Mouse (Mus musculus) stomach, postnatal 0 days (tissue): ENCODE data around the gene 2610507B11Rik. TPM values are rescaled to one million over a fixed set of nuclear protein-coding genes. Genes with fewer than 3 reads are reported as not detected.

Experiments used
- ATAC-seq: fragments of 200-750 bp; cut with Nextera tagmentation; 2 replicates; pipeline ENCODE4 v1.8.0; 2017; ENCODE audit not compliant: low FRiP score, low TSS enrichment
- DNase-seq: peaks from one replicate; pipeline ENCODE4 v3.0.0-alpha.2; 2016; ENCODE audit warnings: low spot score
- H3K27ac ChIP-seq: fragments of 300-500 bp; sonication (generic); replicated peaks from 2 replicates; pipeline ENCODE4 v1.5.1; 2014; ENCODE audit warnings: mild to moderate bottlenecking, control low read depth
- H3K27me3 ChIP-seq: fragments of 300-500 bp; sonication (generic); 2 replicates; pipeline ENCODE4 v1.6.1; 2014; ENCODE audit warnings: low read length; ENCODE audit not compliant: control insufficient read depth, insufficient read depth
- H3K36me3 ChIP-seq: fragments of 300-500 bp; sonication (generic); 2 replicates; pipeline ENCODE4 v1.6.1; 2014; ENCODE audit warnings: low read length, mixed read lengths; ENCODE audit not compliant: control insufficient read depth, insufficient read depth
- H3K4me1 ChIP-seq: fragments of 300-500 bp; sonication (generic); replicated peaks from 2 replicates; pipeline ENCODE4 v1.6.1; 2014; ENCODE audit warnings: antibody characterized with exemption; ENCODE audit not compliant: control insufficient read depth, insufficient read depth
- H3K4me2 ChIP-seq: fragments of 300-500 bp; sonication (generic); replicated peaks from 2 replicates; pipeline ENCODE4 v1.6.1; 2014; ENCODE audit warnings: low read depth, mild to moderate bottlenecking, control low read depth, moderate library complexity
- H3K4me3 ChIP-seq: fragments of 300-500 bp; sonication (generic); 2 replicates; pipeline ENCODE4 v1.5.1; 2014; ENCODE audit warnings: low read depth, low read length, control low read depth
- H3K9ac ChIP-seq: fragments of 300-500 bp; sonication (generic); 2 replicates; pipeline ENCODE4 v1.6.1; 2014; ENCODE audit warnings: mild to moderate bottlenecking, low read length, control low read depth, mixed read lengths
- H3K9me3 ChIP-seq: fragments of 300-500 bp; sonication (generic); 2 replicates; pipeline ENCODE4 v1.6.1; 2016; ENCODE audit warnings: low read length; ENCODE audit not compliant: control insufficient read depth
- CTCF ChIP-seq: IDR thresholded peaks from 2 replicates; pipeline ENCODE4 v1.5.1; 2016; ENCODE audit warnings: antibody characterized with exemption, low read depth, mild to moderate bottlenecking, moderate library complexity
- EP300 ChIP-seq: optimal IDR thresholded peaks from 2 replicates; pipeline ENCODE3; 2016; ENCODE audit warnings: antibody characterized with exemption
- WGBS: fragments of 180-500 bp; shearing (Covaris S2); extraction: QIAGEN DNeasy Blood & Tissue Kit; methylation state at CpG from one replicate; pipeline ENCODE4 v1.1.7; 2014; 5-methylcytosine and 5-hydroxymethylcytosine counted together
- polyA plus RNA-seq: library from polyadenylated mRNA; unstranded; fragments of >200 nt; fragmentation: Nextera tagmentation; extraction: Ambion mirVana; gene quantifications from 2 replicates; pipeline ENCODE4 v1.2.1, GENCODE M21; 2015

2610507B11Rik gene
- polyA plus RNA-seq = 54.4 and 74.9 TPM in 2 replicates

DNA sequence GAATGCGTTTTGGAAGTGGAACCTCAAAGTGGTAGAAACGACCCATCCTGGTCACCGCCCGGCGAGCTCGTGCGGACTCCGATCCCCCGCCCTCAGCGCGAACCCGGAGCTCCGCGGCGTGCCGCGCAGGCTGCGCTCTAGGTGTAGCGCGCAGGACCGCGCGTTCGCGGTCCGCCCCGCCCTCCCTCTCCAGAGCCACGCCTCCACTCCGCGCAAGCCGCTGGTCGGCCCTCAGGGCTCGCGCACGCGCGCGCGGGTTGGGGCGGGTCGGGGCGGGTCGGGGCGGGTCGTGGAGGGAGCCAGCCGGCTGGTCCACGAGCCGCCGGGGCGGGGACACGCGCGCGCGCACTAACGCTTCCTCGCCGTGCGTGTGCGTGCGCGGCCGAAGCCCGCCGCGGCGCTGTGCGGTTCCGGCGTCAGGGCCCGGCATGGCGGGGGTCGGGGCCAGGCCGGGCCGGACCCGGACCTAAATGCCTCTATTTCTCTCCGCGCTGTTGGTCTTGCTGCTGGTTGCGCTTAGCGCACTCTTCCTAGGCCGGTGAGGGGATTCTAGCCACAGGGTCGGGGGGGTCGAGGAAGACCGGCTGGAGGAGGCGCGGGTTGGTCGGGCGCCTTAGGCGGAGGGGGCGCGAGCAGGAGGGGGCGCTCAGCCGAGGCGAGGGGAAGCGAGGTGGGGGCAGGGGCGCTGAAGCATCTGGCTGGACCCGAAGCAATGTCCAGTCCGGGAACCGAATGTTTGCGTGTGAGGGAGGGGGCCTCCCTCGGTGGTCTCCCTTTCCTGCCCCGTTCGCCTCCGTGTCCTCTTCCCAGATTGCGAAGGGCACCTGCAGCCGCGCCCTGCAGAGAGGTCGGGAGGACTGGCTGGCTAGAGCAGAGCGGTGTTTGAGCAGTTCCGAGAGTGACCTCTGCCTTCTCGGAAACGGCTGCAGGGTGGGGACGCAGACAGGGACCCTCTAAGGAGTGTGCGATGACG, at the start of gene 2610507B11Rik:
Gene 2610507B11Rik (plus strand): TSS at position 373 of the 973 bp plus-strand sequence.
- Histone ChIP-seq H3K9ac (peak within 1 kb of the TSS; percentile 85), H3K27me3 (no peaks in the 10 kb centered on the region), H3K36me3 (peaks cover 3% of the 10 kb centered on the region; the same call in 1 of the 2 replicates), H3K27ac (peak within 1 kb of the TSS; percentile 88), H3K9me3 (no peaks in the 10 kb centered on the region), H3K4me2 (peak within 1 kb of the TSS; percentile 76), H3K4me1 (no peaks in the 10 kb centered on the region), H3K4me3 (peak within 1 kb of the TSS; percentile 90)
- under 1% methylated on average over 103 of the region's 115 CpGs for WGBS
- peak; percentile 98 for DNase-seq
- ATAC-seq = peak; percentile 95
- TF ChIP-seq EP300 = no peak
- TF ChIP-seq CTCF = peak; percentile 37

DNA sequence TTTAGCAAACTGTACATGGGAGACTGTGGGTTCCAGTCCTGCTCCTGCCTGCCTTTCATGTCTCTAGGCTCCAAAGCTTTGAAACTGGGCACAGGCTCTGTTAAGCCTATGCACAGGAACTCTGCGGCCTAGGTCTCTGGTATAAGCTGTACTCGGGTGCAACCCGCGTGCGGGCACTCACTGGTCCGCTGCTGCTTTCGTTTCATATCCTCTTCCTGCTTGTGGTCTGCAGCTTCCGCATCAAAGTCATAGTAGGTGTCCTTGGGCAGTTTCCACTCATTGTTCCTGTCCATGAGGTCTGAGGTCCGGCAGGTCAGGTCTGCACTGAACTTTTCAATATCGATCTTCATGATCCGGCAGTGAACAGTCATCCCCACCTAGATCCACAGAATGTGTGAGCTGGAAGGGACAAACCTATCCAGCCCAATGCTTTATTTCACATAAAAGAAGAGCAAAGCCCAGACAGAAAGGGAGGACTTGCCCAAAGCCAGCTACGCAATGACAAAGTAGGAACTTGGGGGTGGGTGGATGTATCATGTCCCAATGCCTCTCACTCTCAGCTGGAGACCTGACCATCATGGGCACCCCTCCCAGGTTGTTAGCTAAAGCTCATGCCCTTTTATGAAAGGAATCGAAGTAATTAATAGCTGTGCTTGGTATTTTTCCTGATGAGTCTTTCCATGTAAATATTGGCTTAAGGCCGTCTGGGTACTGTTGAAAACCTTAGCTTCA, 48.3 kb upstream of the 2610507B11Rik start:
- Histone ChIP-seq H3K4me1 (no peaks in the 10 kb centered on the region), H3K27ac (no peak overlapping the region), H3K9ac (no peak overlapping the region), H3K4me3 (no peak overlapping the region), H3K27me3 (no peaks in the 10 kb centered on the region), H3K36me3 (peaks cover 50% of the 10 kb centered on the region), H3K4me2 (no peak overlapping the region), H3K9me3 (no peaks in the 10 kb centered on the region)
- 91% methylated on average over 14 of the region's 14 CpGs for WGBS
- DNase-seq (no peak), ATAC-seq (no peak)
- no peak for TF ChIP-seq CTCF
- TF ChIP-seq EP300 = no peak

DNA sequence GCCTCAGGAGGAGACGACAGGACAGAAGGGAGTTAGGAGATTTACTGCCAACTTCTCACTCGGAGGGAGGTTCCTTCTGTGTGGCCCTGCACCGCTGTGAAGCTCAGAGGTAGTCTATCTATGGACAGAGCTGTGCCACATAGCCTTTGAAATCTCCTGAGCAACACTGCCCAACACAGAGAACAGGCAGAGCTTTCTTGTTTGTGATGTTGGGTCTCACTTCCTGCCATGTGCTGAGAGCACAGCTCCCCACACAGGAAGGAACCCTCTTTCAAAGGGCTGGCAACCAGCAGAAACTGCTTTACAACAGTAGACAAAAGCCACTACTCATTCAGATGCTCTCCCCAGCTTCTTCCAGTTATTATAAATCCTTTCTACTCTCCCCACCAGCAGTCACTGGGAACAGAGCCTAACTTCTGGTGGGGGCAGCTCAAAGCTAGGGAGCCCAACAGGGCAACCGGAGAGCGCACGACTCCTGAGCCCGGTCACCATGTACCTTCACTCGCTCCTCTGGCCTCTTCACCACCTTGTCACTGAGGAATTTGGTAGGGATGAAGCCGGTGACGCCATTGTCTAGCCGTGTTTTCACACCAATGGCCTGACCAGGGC, 45.7 kb upstream of the 2610507B11Rik start:
- ATAC-seq (no peak), DNase-seq (no peak)
- Histone ChIP-seq H3K4me2 (no peak overlapping the region), H3K4me1 (no peaks in the 10 kb centered on the region), H3K4me3 (no peak overlapping the region), H3K27me3 (no peaks in the 10 kb centered on the region), H3K36me3 (peaks cover 52% of the 10 kb centered on the region), H3K9ac (no peak overlapping the region), H3K27ac (no peak overlapping the region), H3K9me3 (no peaks in the 10 kb centered on the region)
- WGBS = 90% methylated on average over 11 of the region's 11 CpGs
- TF ChIP-seq EP300 (no peak), CTCF (no peak)

DNA sequence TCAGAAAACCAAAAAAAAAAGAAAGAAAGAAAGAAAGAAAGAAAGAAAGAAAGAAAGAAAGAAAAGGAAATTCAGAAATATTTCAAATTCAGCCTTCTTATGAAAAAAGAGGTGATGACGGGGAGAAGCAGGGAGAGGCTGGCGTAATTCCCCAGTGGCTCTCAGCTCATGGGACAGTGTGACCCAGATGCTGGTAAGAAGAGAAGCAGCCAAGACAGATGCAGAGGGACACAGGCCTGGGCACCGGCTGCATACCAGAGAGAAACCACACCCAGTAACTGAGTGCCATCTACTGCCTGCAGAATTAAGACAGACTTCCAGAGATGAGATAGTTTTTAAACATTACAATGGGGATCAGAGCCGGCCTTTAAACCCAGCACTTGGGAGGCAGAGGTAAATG, 38.0 kb upstream of the 2610507B11Rik start:
- WGBS = 85% methylated on average over 4 of the region's 4 CpGs

GRCm38 (mm10) chr11:78231518-78231917, 30.0 kb upstream of the 2610507B11Rik start:
- H3K4me3 ChIP-seq = no peak overlapping the region
- no peak overlapping the region for H3K27ac ChIP-seq
- H3K9me3 ChIP-seq = no peaks in the 10 kb centered on the region
- TF ChIP-seq EP300 (no peak), CTCF (no peak)
- H3K4me2 ChIP-seq = no peak overlapping the region
- H3K36me3 ChIP-seq = peaks cover 43% of the 10 kb centered on the region
- no peaks in the 10 kb centered on the region for H3K27me3 ChIP-seq
- DNase-seq (no peak), ATAC-seq (no peak; the same call in 1 of the 2 replicates)
- H3K9ac ChIP-seq = no peak overlapping the region
- no peaks in the 10 kb centered on the region for H3K4me1 ChIP-seq
- WGBS = 89% methylated on average over 6 of the region's 6 CpGs

More for the DNA sequence above, 38.0 kb upstream of the 2610507B11Rik start:
- DNase-seq = no peak
- Histone ChIP-seq H3K36me3 (peaks cover 64% of the 10 kb centered on the region), H3K9ac (no peak overlapping the region), H3K4me2 (no peak overlapping the region), H3K4me3 (no peak overlapping the region), H3K27ac (no peak overlapping the region), H3K27me3 (no peaks in the 10 kb centered on the region), H3K9me3 (no peaks in the 10 kb centered on the region), H3K4me1 (no peaks in the 10 kb centered on the region)
- TF ChIP-seq EP300 (no peak), CTCF (no peak)
- ATAC-seq = no peak
